Mouse (Mus musculus) inflammation-experienced regulatory T-cells, adult 6 months (primary cell): Measurements from ENCODE around the gene Mknk1. TPM values are rescaled to one million over a fixed set of nuclear protein-coding genes. Genes with fewer than 3 reads are reported as not detected.

Source experiments
- ATAC-seq: one replicate; pipeline ENCODE4 v1.8.0; 2017
- polyA plus RNA-seq, 3 experiments: library from polyadenylated mRNA; unstranded; fragments of 100-300 nt; shearing (Covaris generic); gene quantifications; one replicate each; pipeline ENCODE4 v1.2.1; 2017

Gene Mknk1
- polyA plus RNA-seq, 3 experiments from 2014 or later = 34.8 to 45.1 (median 41.8) TPM

DNA sequence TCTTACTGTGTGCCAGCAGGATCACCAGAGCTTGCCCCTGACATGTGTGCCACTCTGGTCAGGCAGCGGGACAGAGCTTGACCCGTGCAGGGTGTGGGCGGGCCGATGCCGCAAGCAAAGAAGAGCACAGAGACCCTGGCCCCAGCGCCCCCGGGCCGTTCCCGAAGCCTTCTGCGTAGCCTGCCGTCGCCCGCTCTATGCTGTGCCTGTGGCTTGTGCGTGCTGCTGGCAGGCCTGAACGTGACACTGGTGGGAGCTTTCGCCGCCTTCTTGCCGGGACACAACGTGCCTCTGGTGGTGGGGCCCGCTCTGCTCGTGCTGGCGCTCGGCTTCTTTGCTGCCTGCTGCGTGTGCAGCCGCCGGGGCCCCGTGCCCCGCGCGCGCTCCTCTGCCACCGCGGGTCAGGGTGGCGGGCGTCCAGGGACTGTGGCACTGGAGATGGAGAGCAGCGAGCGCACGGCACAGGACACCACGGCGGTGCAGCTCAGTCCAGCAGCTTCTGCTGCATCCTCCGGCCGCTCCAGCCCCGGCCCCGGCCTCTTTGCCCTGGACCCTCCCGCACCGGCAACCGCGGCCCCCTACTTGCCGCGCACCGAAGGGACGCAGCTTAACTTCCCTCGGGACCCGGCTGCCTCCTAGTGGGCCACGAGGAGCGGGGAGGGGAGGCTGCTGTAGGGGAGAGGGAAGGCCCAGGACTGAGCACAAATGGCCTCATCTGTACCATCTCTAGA, 59.1 kb downstream of the Mknk1 start:
- no peak for ATAC-seq

DNA sequence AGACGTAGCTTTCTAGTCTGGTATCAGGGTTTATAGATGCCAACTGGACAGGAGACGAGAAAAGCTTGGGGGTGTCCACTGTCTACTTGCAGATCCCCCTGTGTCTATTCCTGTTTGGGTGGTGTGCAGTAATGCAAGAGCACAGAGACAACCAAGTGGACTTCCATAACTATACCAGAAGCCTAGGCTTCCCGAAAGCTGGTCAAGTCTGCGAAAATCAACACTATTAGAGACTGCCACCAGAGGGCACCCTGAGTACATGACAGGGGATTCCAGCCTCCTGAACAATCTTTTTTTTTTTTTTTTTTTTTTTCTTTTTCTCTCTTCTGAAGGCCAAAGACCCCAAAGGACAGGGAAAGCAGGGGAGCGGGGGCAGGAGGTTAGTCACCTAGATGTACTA, 63.8 kb downstream of the Mknk1 start:
- peak; percentile 68 for ATAC-seq

DNA sequence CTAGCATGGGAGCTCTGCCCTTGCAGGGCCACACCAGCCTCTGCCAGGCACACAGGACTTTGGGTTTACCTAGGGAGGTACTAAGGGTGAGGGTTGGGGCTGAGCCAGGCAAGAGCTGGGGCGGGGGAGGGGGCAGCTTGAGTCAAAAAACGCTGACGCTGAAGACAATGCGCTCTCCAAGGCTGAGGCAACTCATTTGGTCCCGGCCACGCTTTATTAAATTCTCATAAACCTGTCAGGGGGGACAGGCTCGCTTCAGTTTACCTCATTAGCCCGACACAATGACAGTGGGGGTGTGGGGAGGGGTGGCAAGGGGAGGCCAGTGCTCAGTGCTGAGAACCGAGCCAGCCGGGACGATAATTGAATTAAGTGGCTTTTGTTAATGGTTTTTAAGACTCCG, 65.4 kb downstream of the Mknk1 start:
- ATAC-seq = no peak

DNA sequence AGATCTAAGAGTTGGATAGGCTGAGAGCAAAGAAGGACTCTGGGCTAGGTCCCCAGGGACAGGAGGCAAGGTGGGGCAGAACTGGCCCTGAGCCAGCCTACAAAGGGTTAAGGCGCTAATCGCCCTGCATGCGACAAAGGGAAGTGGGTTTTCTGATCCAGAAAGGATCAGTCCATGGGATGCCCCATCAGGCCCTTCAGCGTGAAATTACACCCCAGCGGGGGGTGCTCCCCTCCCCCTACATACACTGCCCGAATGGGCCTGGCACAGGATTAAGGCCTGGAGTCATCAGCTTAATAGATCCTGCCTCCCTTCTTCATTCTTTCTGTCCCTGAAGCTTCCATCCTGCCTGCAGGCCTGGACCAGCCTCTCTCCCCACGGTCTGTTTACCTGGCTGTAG, 66.7 kb downstream of the Mknk1 start:
- no peak for ATAC-seq

DNA sequence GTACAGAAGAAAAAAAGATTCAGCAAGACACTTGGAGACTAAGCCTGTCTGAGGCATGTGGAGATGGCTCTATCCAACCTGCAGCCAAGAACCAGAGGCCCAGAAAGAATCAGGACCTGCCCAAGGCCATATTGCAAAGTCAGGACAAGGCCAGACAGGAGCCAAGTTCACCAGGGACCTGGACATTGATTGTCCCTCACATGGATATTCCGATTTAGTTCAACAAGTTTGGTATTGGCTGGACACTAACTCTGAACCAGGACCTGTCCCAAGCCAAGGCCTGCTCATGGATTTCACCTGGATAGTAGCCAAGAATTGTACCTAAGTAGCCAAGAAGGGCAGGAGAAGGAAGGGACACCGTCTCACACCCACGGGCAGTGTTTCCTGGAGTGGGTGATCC, 67.8 kb downstream of the Mknk1 start:
- ATAC-seq = no peak

DNA sequence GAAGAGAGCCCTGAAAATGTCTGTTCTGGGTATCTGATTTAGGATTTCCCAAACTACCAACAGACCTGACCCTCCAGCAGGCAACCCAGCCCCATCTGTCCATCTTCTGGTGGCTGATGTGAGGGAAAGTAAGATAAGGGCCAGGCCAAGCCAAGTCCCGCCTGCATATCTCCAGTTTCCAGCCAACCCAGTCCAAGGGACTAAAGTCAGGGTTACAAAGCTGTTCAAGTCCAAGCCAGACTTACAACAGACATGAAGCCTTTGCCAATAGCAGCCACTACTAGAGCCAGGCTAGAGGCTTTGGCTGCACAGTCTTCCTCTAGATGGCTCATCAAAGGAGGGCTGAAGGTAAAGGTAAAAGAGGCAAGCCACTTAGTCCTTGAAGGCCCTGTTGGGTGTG, 69.0 kb downstream of the Mknk1 start:
- no peak for ATAC-seq

DNA sequence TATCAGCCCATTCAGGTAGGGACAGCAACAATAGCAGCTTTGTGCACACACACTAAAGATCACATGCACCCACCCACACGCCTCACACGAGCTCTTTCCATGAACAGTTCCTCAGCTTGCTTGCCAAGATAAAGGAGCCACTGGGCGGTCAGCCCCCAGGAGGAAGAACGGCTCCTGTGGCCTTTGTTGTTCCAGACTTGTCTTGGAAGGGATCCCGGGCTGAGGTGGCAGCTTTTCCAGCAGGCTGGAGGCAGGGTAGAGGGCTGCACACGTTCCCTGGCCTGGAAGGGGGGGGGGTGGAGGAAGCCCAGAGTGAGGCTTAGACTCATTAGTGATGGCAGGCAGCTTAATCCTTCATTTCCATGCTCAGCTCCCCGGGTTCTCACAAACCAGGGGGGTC, 69.6 kb downstream of the Mknk1 start:
- no peak for ATAC-seq

DNA sequence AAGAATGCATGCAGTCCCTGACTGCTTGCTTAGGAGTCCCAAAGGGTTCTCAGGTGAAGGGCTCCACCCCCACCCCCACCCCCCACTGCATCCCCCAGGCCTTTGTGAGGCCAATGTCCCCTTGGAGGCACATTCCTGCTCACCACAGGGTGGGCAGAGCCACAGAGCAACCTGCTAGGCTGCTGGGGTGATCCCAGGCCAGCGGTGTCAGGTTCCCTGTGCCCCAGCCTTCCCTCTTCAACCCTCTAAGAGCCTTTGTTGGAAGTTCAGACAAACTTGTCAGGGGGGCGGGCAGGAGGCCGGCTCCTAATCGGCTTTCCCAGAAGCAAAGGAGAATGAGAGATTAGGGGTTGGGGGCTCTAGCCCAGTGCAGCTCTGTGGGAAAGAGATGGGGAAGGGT, 72.6 kb downstream of the Mknk1 start:
- ATAC-seq = no peak

DNA sequence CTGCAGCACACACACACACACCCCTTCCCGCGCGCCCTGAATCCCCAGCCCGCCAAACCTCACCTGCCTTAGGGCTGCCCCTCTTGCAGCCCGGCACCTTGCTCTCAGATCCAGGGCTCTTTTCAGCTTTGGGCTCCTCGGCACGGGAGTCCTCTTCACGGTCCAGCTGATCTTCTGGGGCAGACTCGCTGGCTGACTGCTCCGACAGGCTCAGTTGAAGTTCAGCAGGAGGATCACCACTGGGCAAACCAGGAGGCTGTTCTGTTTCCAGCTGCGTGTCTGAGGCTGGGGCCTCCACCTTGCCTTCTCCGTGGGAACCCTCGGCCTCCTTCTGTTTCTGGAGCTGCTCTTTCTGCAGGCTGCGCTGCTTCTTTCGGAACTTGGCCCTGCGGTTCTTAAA, 80.9 kb downstream of the Mknk1 start:
- ATAC-seq = no peak

DNA sequence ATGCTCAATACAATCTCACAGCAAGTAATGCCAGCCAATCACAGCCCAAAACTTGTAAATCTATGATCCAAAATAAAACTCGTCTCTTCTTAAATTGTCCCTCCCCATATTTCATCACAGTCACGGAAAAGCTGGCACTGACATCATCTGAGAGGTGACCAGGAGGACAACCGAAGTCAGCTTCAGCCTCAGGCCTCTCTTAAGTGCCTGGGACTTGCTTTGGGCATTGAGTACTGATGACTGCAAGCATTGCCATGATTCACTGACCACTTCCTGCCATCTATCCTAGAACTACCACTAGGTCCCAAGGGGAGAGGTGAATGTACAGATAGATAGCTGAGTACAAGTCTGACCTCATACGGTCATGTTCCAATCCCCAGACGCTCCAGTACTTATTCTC, 83.7 kb downstream of the Mknk1 start:
- ATAC-seq = no peak

DNA sequence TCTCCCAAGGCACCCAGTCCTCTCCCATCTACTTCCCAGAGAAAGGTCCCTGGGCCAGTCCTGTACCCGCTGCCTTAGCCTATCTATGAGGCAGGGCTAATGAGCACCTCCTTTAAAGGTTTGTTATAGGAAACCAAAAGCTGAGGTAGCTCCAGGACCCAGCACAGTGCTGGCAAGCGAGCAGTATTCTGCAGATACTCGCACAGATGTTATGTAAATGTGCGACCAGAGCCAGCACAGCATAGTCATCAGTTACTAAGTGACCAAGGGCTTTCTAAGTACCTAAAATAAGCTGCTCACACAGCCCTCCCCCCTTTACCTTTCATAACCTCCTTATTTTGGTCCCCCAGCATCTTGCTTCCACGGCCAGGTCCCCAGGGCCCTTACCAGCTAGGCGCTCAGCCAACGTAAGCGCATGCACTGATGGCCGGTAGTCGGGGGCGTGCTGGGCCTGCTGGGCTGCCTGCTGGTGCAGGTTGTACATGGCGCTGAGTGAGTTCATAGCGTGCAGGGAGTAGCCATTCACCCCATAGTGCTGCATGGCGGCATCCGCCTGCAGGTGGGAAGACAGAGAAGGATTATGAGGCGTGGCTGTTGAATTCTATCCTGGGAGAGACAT, 84.4 kb downstream of the Mknk1 start:
- ATAC-seq = no peak

DNA sequence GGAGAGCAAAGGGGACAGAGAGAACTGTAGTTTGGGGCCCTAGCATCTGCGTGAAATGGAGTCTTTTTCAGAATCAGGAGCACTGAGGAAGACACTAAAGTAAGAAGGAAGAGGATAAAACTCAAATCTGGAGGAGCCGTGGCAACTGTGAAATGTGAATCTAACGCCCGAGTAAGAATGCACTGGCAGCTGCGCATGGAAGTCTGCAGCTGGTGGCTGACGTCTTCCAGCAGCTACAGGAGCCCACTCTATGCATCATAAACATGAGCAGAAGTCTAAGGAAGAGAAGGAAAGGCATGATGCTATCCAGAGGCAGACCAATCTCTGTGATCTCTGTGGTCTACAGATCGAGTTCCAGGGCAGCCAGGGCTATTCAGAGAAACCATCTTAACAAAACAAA, 88.6 kb downstream of the Mknk1 start:
- no peak for ATAC-seq

Other genes starting within 250 kb of the Mknk1 start
- not detected for gene Cyp4a32, start 238.2 kb upstream of the Mknk1 start, polyA plus RNA-seq
- gene Cyp4b1, start 191.5 kb upstream of the Mknk1 start, polyA plus RNA-seq = not detected
- 10 to 100 TPM; 41.0 to 50.5 (median 41.1) TPM for gene Efcab14, start 101.5 kb upstream of the Mknk1 start, polyA plus RNA-seq
- gene Tex38, start 58.2 kb upstream of the Mknk1 start, polyA plus RNA-seq = 1 to 10 TPM in 1 of 3 experiments, not detected in 2; 1.0 TPM
- gene Atpaf1, start 54.4 kb upstream of the Mknk1 start, polyA plus RNA-seq = 10 to 100 TPM; 17.7 to 20.9 (median 19.0) TPM
- gene Mob3c, start 11.1 kb upstream of the Mknk1 start, polyA plus RNA-seq = 10 to 100 TPM in 2 of 3 experiments, 1 to 10 TPM in 1; 8.4 to 12.4 (median 10.2) TPM
- gene Kncn, start 45.2 kb downstream of the Mknk1 start, polyA plus RNA-seq = not detected
- gene 6430628N08Rik, start 51.5 kb downstream of the Mknk1 start, polyA plus RNA-seq = not detected
- not detected for gene Dmbx1, start 100.7 kb downstream of the Mknk1 start, polyA plus RNA-seq
- 10 to 100 TPM; 29.0 to 64.8 (median 60.3) TPM for gene Faah, start 178.7 kb downstream of the Mknk1 start, polyA plus RNA-seq
- 10 to 100 TPM; 21.2 to 33.3 (median 29.9) TPM for gene Nsun4, start 214.7 kb downstream of the Mknk1 start, polyA plus RNA-seq
- gene Uqcrh, start 235.9 kb downstream of the Mknk1 start, polyA plus RNA-seq = 100 to 1,000 TPM; 803 to 910 (median 862) TPM
- 10 to 100 TPM; 16.5 to 19.0 (median 18.0) TPM for gene Lrrc41, start 236.1 kb downstream of the Mknk1 start, polyA plus RNA-seq